Mouse (Mus musculus): Measurements from ENCODE around the gene Inka1.
"Not testable (repeated sequence)": the region's sequence is repeated elsewhere in the genome, so short reads cannot be mapped to it uniquely, and the experiment has no call there.

Inka1 gene

DNA sequence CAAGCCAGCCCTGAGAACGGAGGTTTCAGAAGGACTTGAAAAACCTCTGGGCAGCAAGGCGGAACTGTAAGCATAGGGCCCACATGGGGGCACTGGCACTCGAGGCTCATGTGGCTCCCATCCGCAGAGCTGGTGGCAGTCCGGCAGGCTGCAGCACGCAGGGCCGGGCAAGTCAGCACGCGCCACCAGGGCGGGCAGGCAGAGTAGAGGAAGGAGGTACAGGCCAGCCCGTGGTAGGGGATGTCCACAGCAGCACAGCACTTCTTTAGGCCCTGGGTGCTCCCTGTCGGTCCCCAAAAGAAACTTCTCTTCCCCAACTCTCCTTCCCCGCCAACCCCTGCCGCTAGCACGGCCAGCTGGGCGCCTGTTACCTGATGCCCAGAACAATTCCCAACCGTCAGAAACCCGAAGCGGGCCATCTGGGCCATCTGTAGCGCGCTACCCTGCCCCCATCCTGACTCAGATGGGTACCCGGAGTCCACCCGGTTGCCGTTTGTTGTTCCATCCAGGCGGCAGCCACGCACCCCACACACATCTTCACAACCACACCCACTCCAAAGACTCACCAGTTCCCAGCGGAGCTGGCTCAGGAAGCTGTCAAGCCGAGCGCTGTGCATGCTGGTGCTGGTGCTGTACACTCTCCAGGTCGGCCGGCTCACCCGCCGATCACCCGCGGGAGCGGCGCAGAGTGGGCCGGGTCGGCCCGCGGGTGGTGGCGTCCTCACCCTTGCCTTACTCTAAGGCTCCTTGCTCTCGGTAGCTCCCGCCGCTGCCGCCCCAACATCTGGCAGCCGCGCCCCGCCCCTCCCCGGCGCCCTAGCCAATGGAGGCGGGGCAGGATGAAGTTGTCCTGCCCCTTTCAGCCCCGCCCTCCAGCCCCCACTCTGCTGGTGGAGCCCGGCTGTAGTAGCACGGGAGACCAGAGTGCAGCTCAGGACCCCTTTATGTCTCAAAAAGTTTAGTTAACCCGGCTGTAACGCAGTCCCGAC, at the start of gene Inka1:
Inka1 (minus strand) TSS at position 749 of the 989 bp plus-strand sequence.
- peak; percentile 89 to 92 for DNase-seq (ENCODE audit: low spot score in 2 of 2)

DNA sequence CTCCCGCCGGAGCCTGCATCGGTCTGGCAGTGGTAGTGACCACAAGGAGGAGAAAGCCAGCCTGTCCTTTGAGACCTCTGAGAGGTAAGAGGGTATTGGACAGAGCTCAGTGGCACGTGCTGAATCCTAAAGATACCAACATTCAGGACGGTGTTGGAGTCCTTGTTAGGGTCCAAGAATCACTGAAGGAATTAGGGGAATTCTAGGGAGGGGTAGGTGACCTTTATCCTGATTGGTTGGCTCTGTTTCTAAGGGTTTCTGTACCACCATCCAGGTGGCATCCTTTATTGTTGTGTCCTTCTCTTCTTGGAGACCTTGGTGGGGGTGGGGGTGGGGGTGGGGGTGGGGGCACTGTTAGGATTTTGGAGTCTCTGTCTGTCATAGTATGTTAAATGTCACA, 46.4 kb upstream of the Inka1 start:
- DNase-seq (ENCODE audit: low spot score in 2 of 2): no peak

DNA sequence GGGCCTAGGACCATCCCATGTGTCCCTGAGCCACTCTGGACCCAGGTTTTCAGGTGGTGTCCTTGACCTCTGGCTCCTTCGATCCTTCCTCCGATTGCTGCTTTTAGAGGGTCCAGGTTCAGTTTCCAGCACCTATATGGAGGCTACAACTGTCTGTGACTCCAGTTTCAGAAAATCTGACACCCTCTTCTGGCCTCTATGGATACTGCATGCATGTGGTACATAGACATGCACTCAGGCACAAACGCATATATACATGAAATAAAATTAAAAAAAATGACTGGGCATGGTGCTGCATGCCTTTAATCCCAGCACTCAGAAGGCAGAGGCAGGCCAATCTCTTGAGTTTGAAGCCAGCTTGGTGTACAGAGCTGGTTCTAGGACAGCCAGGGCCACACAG, 42.2 kb upstream of the Inka1 start:
- DNase-seq (ENCODE audit: low spot score in 2 of 2): no peak

DNA sequence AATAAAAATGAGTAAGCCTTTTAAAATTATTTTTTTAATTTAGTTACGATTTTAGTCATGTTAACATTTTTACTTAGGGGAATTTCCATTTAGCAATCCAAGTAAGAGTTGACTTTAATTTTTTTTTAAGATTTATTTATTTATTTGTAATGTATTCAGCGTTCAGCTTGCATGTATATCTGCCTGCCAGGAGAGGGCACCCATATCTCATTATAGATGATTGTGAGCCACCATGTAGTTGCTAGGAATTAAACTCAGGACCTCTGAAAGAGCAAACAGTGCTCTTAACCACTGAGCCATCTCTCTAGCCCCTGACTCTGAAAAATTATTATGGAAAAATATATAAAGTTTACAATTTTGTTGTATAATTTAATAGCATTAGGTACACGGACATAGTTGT, 40.9 kb upstream of the Inka1 start:
- DNase-seq (ENCODE audit: low spot score in 2 of 2): no peak

DNA sequence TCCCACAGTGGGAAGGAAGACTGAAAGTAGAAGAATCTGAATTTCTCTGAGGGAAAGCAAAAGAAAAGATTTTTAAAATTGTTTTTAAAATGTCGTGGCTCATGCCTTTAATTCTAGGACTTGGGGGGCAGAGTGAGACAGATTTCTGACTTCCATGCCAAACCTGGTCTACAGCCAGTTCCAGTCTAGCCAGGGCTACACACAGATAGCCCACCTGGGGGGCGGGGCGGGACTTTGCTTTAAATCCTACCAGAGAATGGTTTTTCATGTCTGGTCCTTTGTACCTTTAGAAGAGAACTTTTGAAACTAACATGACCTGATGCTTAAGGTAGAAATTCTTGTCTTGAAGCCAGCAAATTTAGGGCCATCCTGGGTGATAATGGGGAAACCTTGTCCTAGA, 37.5 kb upstream of the Inka1 start:
- no peak for DNase-seq (ENCODE audit: low spot score in 2 of 2)

DNA sequence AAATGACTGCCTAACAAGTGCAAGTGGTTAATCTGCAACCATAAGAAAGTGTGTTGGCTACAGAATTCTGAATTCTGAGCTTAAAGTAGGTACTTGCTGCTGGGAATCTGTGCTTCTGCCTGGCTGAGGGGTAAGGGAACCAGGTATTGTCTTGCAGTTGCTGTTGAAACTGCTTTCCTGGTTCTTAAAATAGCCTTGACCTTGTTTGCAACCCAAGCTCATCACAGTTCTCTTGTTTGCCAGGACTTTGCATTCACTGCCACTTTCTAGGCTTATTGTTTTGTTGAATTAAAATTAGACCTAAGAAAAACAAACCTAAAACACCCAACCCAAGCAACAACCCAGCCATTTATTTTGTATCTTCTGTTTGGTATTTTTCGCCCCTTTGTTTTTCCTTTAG, 35.1 kb upstream of the Inka1 start:
- DNase-seq (ENCODE audit: low spot score in 2 of 2): no peak

DNA sequence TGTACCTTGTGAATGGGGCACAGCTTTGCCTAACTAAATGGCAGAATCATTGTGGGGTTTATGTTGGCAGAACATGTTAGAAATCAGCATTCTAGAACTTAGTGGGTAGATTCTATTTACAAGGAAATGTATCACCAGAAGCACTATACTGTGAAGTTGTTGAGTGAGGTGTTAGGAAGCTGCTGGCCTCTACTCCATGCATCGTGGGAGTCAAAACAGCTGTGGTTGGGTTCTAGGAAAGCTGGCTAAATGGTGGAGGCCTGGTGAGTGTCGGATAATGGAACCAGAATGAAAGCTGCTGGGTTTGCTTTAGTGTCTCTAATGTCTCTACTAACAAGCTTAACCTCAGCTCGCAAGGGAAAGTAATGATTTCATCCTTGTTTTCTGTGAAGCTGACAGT, 31.4 kb upstream of the Inka1 start:
- DNase-seq (ENCODE audit: low spot score in 2 of 2): no peak

DNA sequence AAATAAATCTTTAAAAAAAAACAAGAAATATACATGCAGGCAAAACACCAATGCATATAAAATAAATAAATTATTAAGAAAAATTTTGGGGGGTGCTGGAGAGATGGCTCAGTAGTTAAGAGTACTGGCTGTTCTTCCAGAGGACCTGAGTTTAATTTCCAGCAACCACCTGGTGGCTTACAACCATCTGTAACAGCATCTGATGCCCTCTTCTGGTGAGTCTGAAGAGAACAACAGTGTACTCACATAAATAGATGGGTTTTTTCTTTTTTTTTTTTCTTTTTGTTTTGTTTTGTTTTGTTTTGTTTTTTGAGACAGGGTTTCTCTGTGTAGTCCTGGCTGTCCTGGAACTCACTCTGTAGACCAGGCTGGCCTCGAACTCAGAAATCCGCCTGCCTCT, 27.9 kb upstream of the Inka1 start:
- not testable (repeated sequence) for DNase-seq (ENCODE audit: low spot score in 2 of 2)

DNA sequence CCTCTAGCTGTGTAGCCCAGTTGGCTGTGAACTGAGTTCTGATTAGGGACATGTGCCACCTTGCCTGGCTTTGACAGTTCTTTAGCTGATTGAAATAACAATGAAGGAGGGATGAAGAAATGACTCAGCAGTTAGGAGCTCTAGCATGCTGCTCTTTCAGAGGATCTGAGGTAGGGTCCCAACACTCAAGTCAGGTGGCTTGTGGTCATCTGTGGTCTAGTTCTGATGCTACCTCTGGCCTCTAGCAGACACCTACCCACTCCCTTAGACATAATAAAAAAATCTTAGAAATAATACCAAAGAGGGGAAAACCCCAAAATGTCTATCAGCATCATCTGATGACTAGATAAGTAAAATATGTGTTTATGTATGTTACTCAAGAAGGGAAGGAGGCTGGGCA, 24.7 kb upstream of the Inka1 start:
- no peak for DNase-seq (ENCODE audit: low spot score in 2 of 2)

DNA sequence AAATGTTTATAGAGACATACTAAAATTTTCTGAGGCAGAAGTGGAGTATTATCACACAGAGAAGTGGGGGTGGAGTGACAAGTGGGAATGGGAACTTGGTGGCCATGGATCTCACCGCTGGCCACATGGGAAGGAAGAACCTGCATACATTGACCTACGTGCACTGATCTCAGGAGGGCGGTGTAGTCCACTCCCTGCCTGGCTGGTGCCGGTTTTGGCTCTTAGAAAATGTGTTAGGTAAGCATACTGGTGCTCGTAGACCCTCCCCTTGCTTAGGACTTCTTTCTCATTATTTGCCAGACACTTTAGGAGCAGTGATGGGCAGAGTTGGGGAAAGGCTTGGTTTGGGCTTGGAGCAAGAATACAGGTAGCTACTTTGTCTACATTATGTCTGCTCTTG, 22.4 kb upstream of the Inka1 start:
- no peak for DNase-seq (ENCODE audit: low spot score in 2 of 2)

DNA sequence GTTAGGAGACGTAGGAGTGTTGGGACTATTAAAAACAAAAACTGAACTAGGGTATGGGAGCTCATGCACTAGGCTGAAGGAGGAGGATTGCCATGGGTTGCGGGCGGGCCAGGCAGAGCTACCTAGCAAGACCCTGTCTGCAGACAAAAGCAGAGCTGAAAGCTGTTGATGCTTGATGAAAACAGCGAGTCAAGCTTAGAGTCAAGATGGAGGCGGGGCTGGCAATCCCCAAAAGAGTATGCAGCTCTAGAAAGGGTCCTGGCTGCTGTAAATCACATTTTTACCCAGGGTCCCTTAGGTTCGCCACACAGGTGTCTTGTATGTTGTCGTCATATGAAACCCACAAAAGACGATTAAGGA, 17.8 kb upstream of the Inka1 start:
- no peak for DNase-seq (ENCODE audit: low spot score in 2 of 2)

DNA sequence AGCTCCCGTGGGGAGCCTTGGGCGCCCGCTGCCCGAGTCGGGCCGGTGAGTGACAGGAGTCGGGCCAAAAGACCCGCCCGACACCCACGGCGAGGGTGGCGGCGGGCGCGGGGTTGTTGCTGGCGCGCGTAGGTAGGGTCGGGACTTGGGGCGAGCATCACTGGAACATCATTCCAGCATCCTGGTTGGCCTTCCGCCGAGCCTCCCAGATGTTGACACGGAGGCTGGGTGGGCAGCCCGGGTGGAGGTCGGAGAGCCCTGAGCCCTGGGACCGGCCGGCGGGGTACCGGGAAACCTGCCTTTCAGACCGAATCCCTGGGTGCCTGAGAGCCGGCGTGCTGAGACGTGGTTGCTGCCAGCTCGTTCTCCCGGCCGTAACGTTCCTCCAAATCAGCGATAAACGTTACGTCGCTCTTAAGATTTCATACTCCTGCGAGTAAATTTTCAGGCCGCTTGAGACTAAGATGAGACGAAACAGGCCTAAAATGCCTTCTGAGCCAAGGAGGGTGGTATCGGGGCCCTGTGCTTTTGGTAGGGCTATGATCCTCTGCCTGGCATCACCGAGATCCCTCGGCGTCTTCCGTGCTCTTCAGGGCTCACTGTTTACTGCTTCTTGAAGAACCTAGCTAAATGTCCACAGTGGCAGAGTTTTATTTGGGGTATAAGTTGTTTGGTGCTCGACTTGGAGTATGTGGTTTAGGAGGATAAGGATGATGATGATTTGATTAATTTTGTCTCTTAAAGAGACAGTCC, 17.3 kb upstream of the Inka1 start:
- DNase-seq (ENCODE audit: low spot score in 2 of 2): no peak

DNA sequence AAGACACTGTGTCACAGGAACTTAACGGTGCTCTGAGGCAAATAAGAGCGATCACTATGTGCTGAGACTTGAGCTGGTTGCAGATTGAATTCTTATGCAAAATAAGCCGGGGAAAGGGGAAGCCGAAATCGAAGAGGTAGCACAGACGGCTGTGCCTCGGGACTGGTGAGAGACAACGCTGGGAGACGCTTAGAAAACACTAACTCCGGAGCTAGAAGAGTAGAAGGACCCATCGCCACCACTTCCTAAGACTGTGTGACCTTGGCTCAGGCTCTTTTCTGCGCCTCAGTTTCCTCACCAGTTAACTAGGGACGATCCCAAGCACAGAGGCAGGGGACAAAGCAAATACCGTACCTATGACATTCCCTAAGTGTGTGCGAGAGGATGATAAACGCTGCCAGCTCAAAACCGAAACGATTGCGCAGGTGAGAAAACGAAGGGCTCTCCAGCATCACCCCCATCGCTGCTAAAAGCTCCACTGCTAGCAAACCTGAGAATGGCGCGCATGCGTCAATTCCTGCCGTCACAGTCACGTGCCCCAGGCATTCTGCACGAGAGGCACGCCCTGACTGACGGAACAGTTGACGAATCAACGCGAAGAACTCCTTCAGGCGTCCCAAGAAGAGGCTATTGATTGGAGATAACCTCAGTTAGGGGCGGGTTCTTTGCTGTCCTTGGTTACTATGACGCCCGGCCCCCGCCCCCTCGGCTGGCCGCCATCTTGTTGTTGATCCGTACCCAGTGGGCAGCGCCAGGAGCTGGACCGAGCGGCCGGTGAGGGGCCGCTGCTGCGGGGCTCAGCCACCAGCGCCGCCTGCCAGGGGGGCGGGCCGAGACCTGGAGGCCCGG, 16.5 kb upstream of the Inka1 start, which contains the start of gene Ip6k1:
Ip6k1 (plus strand) TSS at position 580 of the 849 bp plus-strand sequence.
- DNase-seq (ENCODE audit: low spot score in 2 of 2): peak; percentile 99 to 100

DNA sequence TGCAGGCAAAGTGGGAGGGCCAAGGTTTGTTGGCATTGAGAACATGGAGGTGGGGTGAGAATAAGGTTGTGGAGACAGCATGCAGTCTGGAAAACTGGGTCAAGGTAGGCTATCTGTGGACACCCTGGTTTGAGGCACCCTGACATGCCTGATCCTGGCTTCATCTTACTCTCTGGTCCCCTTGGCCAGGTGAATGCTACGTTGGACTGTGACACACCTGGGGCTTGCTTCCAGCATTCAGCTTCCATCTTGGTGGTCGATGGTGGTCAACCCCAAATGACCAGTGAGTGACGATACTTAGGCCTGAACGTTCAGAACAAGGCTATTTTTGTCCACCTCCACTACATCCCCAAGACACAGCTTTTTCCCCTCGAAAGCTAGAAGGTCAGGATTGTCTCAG, 10.4 kb upstream of the Inka1 start, which contains the start of gene Gm20662:
Gm20662 (plus strand) TSS at position 301 of the 400 bp plus-strand sequence.
- no peak for DNase-seq (ENCODE audit: low spot score in 2 of 2)

DNA sequence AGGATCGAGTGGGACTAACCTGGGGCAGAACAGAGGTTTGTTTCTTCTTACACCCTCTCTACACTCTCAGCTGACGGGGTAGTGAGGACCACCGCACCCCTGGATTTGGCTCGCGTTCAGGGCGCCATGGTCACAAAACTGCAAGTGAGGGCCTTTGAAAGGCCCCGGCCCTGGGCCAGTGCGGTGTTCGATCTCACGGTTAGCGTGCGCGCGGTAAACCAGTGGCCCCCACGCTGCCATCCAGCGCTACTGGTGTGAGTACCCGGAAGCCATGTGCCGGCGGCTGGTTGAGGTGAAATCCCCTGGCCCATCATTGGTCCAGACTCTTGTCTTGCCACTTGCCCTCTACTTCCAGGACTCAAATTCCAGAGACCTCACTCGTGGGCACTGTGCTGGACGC, 9.8 kb upstream of the Inka1 start:
- DNase-seq (ENCODE audit: low spot score in 2 of 2): no peak

DNA sequence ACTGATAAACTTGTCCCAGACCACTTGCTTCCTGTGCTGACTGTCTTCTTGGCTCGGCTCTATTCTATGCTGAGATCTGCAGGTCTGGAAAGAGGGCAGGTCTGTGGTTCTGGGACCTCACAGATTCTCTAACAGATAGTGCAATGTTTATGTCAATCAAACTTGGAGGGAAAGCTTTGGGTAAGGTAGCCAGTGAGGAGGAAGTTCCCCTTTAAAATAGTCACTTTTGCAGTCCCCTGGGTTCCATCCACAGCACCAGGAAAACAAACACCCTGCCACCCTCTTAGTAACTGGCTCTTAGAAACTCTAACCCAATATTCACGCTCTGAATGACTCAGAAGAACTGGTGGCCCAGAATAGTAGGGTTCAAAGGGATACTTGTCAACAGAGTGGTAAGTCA, 8.8 kb upstream of the Inka1 start:
- DNase-seq (ENCODE audit: low spot score in 2 of 2): no peak

DNA sequence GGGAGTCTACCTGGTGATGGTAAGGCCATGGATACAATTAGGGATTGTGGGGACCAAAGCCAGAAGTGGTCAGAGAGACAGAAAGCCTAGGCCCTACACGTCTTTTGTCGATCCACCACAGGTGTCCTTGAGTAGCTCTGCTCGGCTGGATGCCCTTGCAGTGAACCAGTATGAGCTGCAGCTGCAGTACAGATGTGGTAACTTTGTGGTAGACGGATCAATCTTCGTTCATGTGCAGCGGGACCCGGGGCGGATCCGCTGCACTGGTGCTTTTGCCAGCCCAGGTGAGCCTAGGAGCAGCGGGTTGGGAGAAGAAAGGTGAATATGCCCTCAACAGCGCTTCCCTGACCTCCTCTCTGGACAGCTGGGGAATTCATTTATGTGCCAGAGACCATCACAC, 7.3 kb upstream of the Inka1 start:
- no peak for DNase-seq (ENCODE audit: low spot score in 2 of 2)

DNA sequence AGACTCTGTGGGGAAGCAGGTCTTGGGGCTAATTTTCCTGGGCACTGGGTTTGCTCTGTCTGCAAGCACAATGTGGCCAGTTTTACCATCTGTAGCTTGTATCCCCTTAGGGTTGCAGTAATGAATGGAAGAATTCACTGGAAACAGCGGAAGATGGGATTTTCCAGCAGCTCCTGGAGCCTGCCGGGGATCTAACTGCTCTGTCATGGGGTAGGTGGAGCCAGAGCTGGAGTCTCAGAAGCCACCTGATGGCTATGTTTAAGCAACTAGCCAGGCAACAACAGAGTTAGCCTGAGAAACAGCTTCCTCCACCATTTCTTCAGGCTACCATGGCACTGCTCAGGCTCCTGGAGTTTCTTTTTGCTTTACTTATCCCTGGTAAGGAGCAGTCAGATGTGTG, 6.5 kb upstream of the Inka1 start, which contains the start of gene Cdhr4:
Cdhr4 (plus strand) TSS at position 301 of the 400 bp plus-strand sequence.
- no peak for DNase-seq (ENCODE audit: low spot score in 2 of 2)

DNA sequence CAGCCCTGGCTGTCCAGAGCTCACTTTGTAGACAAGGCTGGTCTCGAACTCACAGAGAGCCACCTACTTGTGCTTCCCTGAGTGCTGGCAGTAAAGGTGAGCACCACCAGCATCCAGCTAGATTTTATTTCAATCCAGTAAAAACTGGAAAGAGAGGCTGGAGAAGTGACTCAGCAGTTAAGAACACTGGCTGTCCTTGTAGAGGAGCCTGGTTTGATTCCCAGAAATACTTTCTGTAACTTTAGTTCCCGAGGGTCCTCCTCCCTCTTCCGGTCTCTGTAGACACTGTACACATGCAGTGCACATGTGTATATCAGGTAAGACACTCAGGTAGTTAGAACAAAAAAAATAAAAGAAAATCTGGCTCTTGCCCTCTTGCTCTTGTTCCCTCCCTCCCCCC, 2.3 kb upstream of the Inka1 start:
- no peak for DNase-seq (ENCODE audit: low spot score in 2 of 2)

DNA sequence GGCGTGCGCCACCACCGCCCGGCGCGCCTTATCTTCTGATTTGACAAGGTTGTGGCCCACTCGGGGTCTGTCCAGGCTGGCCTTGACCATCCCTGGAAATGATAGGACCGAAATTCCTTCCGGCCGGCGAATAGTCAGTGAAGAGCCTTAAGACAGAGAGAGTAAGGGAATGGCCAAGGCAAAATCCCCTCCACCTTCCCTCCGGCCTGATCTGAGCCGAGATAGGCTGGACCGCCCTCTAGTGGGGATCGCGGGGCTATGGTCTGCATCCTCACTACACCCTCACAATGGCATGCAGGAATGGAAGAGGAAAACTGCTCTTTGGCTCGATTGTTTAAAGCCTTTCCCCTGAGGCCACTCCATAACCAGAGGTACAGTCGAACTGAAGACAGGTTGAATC, 697 bp upstream of the Inka1 start:
- DNase-seq (ENCODE audit: low spot score in 2 of 2): peak; percentile 75 to 85

DNA sequence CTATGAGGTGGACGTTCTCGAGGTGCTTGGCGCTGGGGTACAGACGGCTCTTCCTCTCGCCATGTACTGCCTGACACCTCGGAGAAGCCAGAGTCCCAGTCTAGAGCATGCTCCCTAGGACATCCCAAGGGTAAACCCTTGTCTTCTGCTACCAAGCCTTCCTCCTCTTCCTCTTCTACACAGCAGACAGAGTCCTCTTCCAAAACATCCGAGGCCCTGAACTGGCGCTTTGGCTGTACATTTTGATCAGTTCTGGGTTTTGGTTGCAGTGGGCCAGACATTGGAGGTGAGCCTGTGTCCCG, 974 bp downstream of the Inka1 start:
- no peak for DNase-seq (ENCODE audit: low spot score in 2 of 2)
